Mouse (Mus musculus) hindbrain, embryonic 14.5 days (tissue): ENCODE results near the gene Taar5. TPM values are rescaled to one million over a fixed set of nuclear protein-coding genes. Genes with fewer than 3 reads are reported as not detected.

Source experiments
- ATAC-seq: fragments of 200-750 bp; cut with Nextera tagmentation; 2 replicates; pipeline ENCODE4 v1.8.0; 2017; ENCODE audit warnings: moderate number of reproducible peaks, mild to moderate bottlenecking, moderate TSS enrichment, moderate library complexity; ENCODE audit not compliant: low FRiP score
- DNase-seq: peaks from one replicate; pipeline ENCODE4 v3.0.0-alpha.2; 2015; ENCODE audit warnings: low spot score
- H3K27ac ChIP-seq: fragments of 300-500 bp; sonication (generic); 2 replicates; pipeline ENCODE4 v1.5.1; 2014; ENCODE audit warnings: mild to moderate bottlenecking, moderate library complexity
- H3K27me3 ChIP-seq: fragments of 300-500 bp; sonication (generic); 2 replicates; pipeline ENCODE4 v1.6.1; 2014; ENCODE audit warnings: mild to moderate bottlenecking, low read length, mixed read lengths; ENCODE audit not compliant: control insufficient read depth, insufficient read depth
- H3K36me3 ChIP-seq: fragments of 300-500 bp; sonication (generic); replicated peaks from 2 replicates; pipeline ENCODE4 v1.6.1; 2014; ENCODE audit not compliant: control insufficient read depth, insufficient read depth
- H3K4me1 ChIP-seq: fragments of 300-500 bp; sonication (generic); replicated peaks from 2 replicates; pipeline ENCODE4 v1.6.1; 2014; ENCODE audit warnings: antibody characterized with exemption, low read length, mixed read lengths; ENCODE audit not compliant: control insufficient read depth, insufficient read depth
- H3K4me2 ChIP-seq: fragments of 300-500 bp; sonication (generic); replicated peaks from 2 replicates; pipeline ENCODE4 v1.6.1; 2014; ENCODE audit warnings: mild to moderate bottlenecking, moderate library complexity
- H3K4me3 ChIP-seq: fragments of 300-500 bp; sonication (generic); replicated peaks from 2 replicates; pipeline ENCODE4 v1.5.1; 2014; ENCODE audit warnings: mild to moderate bottlenecking, low read length
- H3K9ac ChIP-seq: fragments of 300-500 bp; sonication (generic); 2 replicates; pipeline ENCODE4 v1.6.1; 2014
- H3K9me3 ChIP-seq: fragments of 300-500 bp; sonication (generic); 2 replicates; pipeline ENCODE4 v1.6.1; 2016; ENCODE audit warnings: low read length; ENCODE audit not compliant: control insufficient read depth
- WGBS: fragments of 180-500 bp; shearing (Covaris S2); extraction: QIAGEN DNeasy Blood & Tissue Kit; methylation state at CpG from one replicate; pipeline ENCODE4 v1.1.7; 2014; 5-methylcytosine and 5-hydroxymethylcytosine counted together
- polyA plus RNA-seq: library from polyadenylated mRNA; unstranded; fragments of >200 nt; fragmentation: Nextera tagmentation; extraction: Ambion mirVana; gene quantifications from 2 replicates; pipeline ENCODE4 v1.2.1, GENCODE M21; 2014

Taar5 gene
- not detected in 2 replicates for polyA plus RNA-seq

DNA sequence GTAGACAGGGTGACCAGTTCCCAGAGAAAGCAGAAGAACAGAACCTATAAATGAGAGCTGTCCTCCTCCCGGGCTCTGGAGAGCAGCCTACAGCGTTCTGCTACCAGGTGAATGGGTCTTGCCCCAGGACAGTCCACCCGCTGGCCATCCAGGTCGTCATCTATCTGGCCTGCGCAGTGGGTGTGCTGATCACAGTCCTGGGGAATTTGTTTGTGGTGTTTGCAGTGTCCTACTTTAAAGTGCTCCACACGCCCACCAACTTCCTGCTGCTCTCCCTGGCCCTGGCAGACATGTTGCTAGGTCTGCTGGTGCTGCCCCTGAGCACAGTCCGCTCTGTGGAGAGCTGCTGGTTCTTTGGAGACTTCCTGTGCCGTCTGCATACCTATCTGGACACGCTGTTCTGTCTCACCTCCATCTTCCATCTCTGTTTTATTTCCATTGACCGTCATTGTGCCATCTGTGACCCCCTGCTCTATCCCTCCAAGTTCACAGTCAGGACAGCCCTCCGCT, at the start of gene Taar5:
Taar5 (plus strand) TSS at position 51 of the 510 bp plus-strand sequence.
- H3K9ac ChIP-seq = no peak within 1 kb of the TSS
- 91% methylated on average over 11 of the region's 11 CpGs for WGBS
- ATAC-seq = no peak

DNA sequence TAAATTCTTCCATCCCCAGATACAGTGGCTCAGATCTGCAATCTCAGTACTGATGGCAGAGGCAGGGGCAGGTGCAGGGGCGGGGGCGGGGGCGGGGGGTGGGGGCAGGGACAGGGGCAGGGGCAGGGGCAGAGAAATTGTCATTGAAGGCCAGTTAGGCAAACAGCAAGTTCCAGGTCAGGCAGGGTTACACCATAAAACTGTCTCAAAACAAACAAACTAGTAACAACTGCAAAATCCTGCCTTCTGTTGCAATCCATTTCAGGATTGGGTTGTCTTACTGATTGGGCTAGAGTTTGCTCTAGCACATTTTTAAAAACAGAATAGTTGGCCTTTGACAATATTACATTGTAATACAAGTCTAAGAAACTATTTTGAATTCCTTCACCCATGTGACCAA, 48.0 kb upstream of the Taar5 start:
- no peak overlapping the region for H3K9ac ChIP-seq
- 92% methylated on average over 3 of the region's 3 CpGs for WGBS

More for the DNA sequence above, at the start of gene Taar5:
- Histone ChIP-seq H3K4me1 (no peaks in the 10 kb centered on the region), H3K27ac (no peak within 1 kb of the TSS), H3K9me3 (no peaks in the 10 kb centered on the region), H3K4me3 (no peak within 1 kb of the TSS), H3K36me3 (no peaks in the 10 kb centered on the region), H3K27me3 (no peaks in the 10 kb centered on the region), H3K4me2 (no peak within 1 kb of the TSS)
- DNase-seq = no peak

DNA sequence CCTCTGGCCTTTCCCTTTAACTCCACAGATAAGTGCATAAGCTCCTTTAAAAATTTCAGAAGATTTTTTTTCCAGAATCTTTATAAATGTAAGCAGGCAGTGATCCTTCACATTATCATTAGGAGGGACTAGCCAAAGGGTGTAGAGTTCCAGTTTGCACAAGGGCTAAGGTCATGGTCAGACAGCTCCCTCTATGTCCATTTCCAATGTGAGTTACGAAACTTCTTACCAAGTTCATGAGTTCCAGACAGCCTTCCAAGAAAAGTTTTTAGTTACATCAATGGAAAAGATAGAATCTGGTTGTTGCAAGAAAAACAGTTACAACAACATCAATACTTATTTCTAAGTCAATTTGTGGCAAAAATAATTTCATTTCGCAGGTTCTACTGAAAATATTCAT, 46.6 kb upstream of the Taar5 start:
- H3K9ac ChIP-seq = no peak overlapping the region
- H3K4me2 ChIP-seq = no peak overlapping the region
- no peaks in the 10 kb centered on the region for H3K4me1 ChIP-seq
- ATAC-seq (no peak), DNase-seq (no peak)
- no peaks in the 10 kb centered on the region for H3K27me3 ChIP-seq
- 89% methylated on average over 2 of the region's 2 CpGs for WGBS
- no peaks in the 10 kb centered on the region for H3K9me3 ChIP-seq
- no peak overlapping the region for H3K4me3 ChIP-seq
- no peaks in the 10 kb centered on the region for H3K36me3 ChIP-seq
- H3K27ac ChIP-seq = no peak overlapping the region

More for the DNA sequence above, 48.0 kb upstream of the Taar5 start:
- no peak overlapping the region for H3K27ac ChIP-seq
- H3K27me3 ChIP-seq = no peaks in the 10 kb centered on the region
- ATAC-seq (no peak), DNase-seq (no peak)
- no peaks in the 10 kb centered on the region for H3K9me3 ChIP-seq
- no peaks in the 10 kb centered on the region for H3K4me1 ChIP-seq
- H3K4me3 ChIP-seq = no peak overlapping the region
- H3K36me3 ChIP-seq = no peaks in the 10 kb centered on the region
- no peak overlapping the region for H3K4me2 ChIP-seq

DNA sequence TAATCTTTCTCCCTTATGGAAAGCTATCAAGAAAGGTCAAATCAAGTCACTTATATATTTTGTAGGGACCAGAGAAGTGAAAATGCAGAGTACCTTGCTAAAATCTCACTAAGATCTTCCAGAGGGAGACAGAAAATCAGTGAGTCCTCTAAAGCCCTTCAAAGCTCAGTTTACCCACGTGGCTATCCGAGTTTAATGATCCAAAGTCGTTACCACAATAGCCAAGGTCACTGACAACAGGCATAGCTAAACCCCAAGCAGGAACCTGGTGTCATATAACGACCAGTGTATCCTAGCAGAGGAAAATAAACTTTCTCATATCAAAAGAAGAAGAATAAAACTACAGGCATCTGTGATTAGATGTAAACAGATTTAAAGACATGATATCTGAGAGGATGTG, 32.9 kb upstream of the Taar5 start:
- Histone ChIP-seq H3K9ac (no peak overlapping the region), H3K9me3 (no peaks in the 10 kb centered on the region), H3K27ac (no peak overlapping the region), H3K36me3 (no peaks in the 10 kb centered on the region), H3K4me2 (no peak overlapping the region), H3K4me3 (no peak overlapping the region), H3K4me1 (no peaks in the 10 kb centered on the region), H3K27me3 (no peaks in the 10 kb centered on the region)
- no peak for ATAC-seq
- 52% methylated on average over 4 of the region's 4 CpGs for WGBS
- DNase-seq = no peak

DNA sequence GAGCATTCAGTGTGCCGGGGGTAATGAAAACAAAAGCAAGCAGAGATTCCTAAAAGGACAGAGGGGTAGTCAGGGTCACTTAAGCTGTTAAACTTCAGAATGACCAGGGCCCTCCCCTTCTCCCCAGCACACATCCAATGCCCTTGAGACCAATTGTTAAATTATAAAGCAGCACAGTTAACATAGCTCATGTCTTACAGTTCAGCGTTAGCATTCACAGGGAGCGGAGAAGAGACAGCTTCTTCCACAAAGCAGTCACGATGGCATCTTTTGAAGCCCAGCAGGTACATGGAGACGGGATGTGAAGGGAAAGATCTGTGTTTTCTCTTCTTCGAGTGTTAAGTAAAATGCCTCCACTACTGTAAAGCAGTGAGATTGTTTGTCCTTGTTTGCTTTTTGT, 32.2 kb upstream of the Taar5 start, which contains the start of gene Taar2:
Taar2 (plus strand) TSS at position 261 of the 400 bp plus-strand sequence.
- Histone ChIP-seq H3K36me3 (no peaks in the 10 kb centered on the region), H3K9ac (peak within 1 kb of the TSS; percentile 17; the same call in 1 of the 2 replicates), H3K4me3 (no peak within 1 kb of the TSS), H3K4me1 (no peaks in the 10 kb centered on the region), H3K27me3 (no peaks in the 10 kb centered on the region), H3K4me2 (no peak within 1 kb of the TSS), H3K9me3 (no peaks in the 10 kb centered on the region), H3K27ac (no peak within 1 kb of the TSS)
- no peak for DNase-seq
- ATAC-seq = no peak
- WGBS = 46% methylated on average over 6 of the region's 6 CpGs

DNA sequence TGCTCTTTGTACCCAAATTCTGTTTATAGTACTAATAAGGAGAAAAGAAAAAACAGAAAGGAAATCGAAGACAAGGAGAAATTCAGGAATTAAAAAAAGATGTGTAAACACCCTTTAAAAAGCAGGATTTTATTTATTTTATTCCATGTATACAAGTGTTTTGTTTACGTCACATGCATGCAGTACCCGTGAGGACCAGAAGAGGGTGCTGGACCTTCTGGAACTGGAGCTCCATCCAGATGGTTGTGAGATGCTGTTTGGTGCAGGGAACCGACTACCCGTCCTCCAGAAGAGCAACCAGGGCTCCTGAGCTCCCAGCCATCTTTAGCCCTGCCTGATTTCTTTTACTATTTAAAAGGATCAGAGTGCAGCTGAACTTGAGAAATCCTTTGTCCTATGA, 28.0 kb upstream of the Taar5 start:
- no peak for DNase-seq

DNA sequence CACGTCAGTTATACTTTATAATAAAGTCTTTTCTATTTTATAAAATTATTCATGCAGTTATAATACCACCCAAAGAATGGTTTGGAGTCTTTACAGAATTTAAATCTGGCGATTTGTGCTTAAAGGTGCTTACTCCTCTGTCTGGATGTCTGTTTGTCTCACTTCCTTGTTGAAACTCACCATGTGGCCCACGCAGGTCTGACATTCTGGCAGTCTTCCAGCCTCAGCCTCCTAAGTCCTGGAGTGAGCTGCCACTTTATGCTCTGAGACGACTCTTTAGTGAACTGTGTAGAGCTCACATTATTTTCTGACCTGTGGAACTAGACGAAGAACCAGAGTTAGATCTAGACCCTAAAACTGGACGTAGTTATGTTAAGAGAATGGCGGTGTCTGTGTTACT, 22.5 kb upstream of the Taar5 start:
- no peak for ATAC-seq
- Histone ChIP-seq H3K27me3 (no peaks in the 10 kb centered on the region), H3K36me3 (no peaks in the 10 kb centered on the region), H3K4me2 (no peak overlapping the region), H3K4me1 (no peaks in the 10 kb centered on the region), H3K9ac (no peak overlapping the region), H3K9me3 (no peaks in the 10 kb centered on the region), H3K4me3 (no peak overlapping the region), H3K27ac (no peak overlapping the region)
- no peak for DNase-seq
- 71% methylated on average over 7 of the region's 7 CpGs for WGBS

More for the DNA sequence above, 28.0 kb upstream of the Taar5 start:
- no peak overlapping the region for H3K4me3 ChIP-seq
- no peak for ATAC-seq
- no peaks in the 10 kb centered on the region for H3K4me1 ChIP-seq
- 76% methylated on average over 5 of the region's 5 CpGs for WGBS
- no peak overlapping the region for H3K27ac ChIP-seq
- H3K27me3 ChIP-seq = no peaks in the 10 kb centered on the region
- H3K9ac ChIP-seq = no peak overlapping the region
- no peaks in the 10 kb centered on the region for H3K36me3 ChIP-seq
- no peaks in the 10 kb centered on the region for H3K9me3 ChIP-seq
- no peak overlapping the region for H3K4me2 ChIP-seq

DNA sequence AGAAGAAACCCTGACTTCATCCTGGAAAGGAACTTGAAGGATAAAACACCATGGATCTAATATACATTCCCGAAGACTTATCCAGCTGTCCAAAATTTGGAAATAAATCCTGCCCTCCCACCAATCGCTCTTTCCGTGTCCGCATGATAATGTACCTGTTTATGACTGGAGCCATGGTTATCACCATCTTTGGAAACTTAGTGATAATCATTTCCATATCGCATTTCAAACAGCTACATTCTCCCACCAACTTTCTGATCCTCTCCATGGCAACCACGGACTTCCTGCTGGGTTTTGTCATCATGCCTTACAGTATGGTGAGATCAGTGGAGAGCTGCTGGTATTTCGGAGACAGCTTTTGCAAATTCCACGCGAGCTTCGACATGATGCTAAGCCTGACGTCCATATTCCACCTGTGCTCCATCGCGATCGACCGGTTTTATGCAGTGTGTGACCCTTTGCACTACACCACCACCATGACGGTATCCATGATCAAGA, 20.9 kb upstream of the Taar5 start, which contains the start of gene Taar3:
Taar3 (plus strand) TSS at position 51 of the 498 bp plus-strand sequence.
- H3K4me2 ChIP-seq = no peak within 1 kb of the TSS
- H3K4me3 ChIP-seq = no peak within 1 kb of the TSS
- H3K36me3 ChIP-seq = no peaks in the 10 kb centered on the region
- no peaks in the 10 kb centered on the region for H3K9me3 ChIP-seq
- WGBS = 85% methylated on average over 16 of the region's 16 CpGs
- no peak within 1 kb of the TSS for H3K27ac ChIP-seq
- H3K9ac ChIP-seq = no peak within 1 kb of the TSS
- no peak for DNase-seq
- H3K27me3 ChIP-seq = no peaks in the 10 kb centered on the region
- no peaks in the 10 kb centered on the region for H3K4me1 ChIP-seq
- no peak for ATAC-seq

DNA sequence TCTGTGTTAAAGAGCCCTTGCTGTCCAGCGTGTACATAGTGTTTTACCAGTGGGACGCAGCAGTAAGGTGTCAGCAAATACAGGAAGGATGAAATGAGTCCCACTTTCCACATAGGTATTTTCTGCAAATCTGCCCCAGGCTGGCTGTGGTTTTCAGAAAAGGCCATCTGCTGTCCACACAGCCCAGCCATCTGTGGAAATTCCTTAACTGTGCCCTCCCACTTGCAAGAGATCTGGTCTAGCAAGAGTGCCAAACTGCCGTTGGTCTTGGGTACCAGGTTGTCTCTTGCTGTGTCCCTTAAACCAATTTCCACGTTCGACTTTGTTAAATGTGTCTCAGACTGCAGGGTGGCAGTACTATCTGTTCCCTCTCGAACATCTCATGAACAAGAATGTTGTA, 18.8 kb upstream of the Taar5 start:
- Histone ChIP-seq H3K4me2 (no peak overlapping the region), H3K27ac (no peak overlapping the region), H3K27me3 (no peaks in the 10 kb centered on the region), H3K36me3 (no peaks in the 10 kb centered on the region), H3K4me1 (no peaks in the 10 kb centered on the region), H3K9ac (no peak overlapping the region), H3K9me3 (no peaks in the 10 kb centered on the region), H3K4me3 (no peak overlapping the region)
- no peak for DNase-seq
- ATAC-seq = no peak
- whole genome bisulfite sequencing = 85% methylated on average over 6 of the region's 6 CpGs

DNA sequence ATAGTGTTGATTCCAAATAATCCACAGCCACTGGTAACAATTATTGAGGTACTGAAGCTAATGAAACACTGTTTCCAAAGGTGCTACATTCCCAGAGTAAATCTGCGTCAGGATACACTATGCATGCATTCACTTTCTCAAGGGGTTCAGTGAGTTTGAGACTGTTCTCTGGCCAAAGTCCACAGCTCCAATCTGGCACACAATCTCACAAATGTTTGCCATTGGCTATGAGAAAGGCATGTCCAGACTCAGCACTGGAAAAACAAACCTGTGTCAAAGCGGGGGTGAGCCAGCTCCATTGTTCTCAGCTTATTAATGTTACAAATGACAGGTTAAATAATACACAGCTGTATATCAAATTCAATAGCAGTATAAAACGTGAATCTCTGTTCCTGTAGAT, 11.4 kb upstream of the Taar5 start:
- H3K27me3 ChIP-seq = no peaks in the 10 kb centered on the region
- H3K4me3 ChIP-seq = no peak overlapping the region
- no peak overlapping the region for H3K4me2 ChIP-seq
- no peaks in the 10 kb centered on the region for H3K4me1 ChIP-seq
- no peaks in the 10 kb centered on the region for H3K36me3 ChIP-seq
- no peak overlapping the region for H3K9ac ChIP-seq
- no peaks in the 10 kb centered on the region for H3K9me3 ChIP-seq
- ATAC-seq = no peak
- no peak for DNase-seq
- H3K27ac ChIP-seq = no peak overlapping the region
- 70% methylated on average over 3 of the region's 3 CpGs for WGBS
